Mouse (Mus musculus): ENCODE data around the gene Hc.

- TF ChIP-seq CTCF (IDR thresholded peaks at IDR 0.05), result peak; percentile 65
- TF ChIP-seq POLR2A (IDR thresholded peaks at IDR 0.05; ENCODE audit: insufficient read depth, low read depth, low read length), result no peak
- 0 out of 2 replicates have a peak, but pooled peaks have one; percentile 4 for TF ChIP-seq EP300 (IDR thresholded peaks at IDR 0.05; ENCODE audit: insufficient read depth, low read depth, low read length)
Observed at GRCm38 (mm10) chr2:35108712-35109111, 47.5 kb upstream of the Hc start.
